Mouse (Mus musculus) monocyte, adult 5-6 weeks (primary cell): ENCODE measurements around the gene Ncdn. TPM values are rescaled to one million over a fixed set of nuclear protein-coding genes. Genes with fewer than 3 reads are reported as not detected.

Source experiments
- ATAC-seq: fragments of 153-309, 156-312 bp; replicated peaks from 2 replicates; pipeline ENCODE4 v1.8.0; 2017; ENCODE audit warnings: mild to moderate bottlenecking; ENCODE audit not compliant: low TSS enrichment, insufficient number of reproducible peaks, severe bottlenecking, poor library complexity, low FRiP score
- total RNA-seq: library from RNA; stranded (forward); fragments of 200-1000, 200-491, 200-594 nt; gene quantifications from 3 replicates; pipeline ENCODE4 v1.2.3, GENCODE M21; 2017

The Ncdn gene
- total RNA-seq, 1 experiment from 2014 or later = 6.5 TPM

DNA sequence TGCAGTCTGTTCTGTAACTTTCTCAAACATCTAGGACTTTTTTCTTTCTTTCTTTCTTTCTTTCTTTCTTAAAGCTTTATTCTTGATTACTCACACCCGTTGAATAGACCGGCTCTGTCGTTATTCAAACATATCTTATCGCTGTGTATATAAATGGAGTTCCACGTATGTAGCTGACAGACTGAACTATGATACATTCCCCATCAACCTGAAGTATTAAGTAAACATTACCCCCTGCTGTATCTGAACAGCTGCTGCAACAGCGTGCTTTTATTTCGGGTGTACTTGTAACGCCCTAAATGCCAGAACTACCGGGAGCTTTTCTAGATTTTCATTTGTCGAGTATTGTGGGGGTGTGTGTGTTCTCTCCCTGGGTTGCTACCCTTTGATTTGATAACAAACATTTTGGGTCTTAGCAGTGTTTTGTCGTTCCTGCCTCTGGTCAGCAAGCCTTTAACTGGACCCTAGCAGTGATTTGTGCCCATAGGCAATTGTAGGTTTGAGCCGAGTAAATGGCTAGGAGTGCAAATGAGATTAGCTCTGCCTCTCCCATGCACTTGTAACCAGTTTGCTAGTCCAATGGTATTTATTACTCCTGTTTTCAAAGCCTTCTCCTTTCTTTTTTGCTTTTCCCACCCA, 1.6 kb upstream of the Ncdn start:
- no peak for ATAC-seq

DNA sequence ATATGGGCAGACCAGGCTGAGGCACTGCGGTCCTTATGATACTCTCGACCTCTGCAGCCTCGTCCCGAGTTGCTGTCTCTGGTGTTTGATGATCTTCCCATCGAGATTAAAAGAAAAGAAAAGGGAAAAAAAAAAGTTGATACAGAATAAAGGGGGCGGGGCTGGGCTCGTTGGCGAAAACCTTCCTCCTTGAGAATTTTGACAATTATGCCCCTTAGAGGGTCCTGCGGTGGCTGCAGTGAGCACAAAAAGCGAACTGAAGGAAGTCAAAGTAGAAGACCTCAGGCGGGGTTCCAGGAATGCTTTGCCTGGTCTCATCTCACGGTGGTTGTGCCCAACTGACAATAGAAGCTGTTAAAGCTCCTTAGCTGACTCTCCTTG, 983 bp upstream of the Ncdn start:
- ATAC-seq = no peak

DNA sequence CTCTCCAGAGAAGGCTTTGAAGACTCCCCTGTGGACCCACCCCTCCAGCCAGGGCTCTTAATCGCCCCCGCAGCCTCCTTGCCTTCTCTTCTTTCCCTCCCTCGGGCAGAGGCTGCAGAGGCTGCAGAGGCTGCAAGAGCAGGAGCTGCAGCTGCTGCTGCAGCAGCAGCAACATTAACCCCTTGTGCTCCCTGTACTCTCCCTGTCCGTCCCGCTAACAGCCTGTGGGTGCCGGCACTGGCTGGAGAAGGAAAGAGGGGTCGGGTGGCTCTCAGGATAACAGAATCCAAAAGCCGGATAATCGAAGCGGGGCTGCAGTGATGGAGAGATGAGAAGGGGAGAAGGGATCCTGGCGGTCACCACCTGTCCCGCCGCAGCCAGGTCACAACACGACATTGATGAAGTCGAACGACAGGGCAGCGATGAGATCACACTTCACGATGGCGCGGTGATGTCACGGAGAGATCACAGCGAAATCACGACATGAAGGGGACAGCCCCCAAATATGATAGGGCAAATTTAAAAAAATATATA, 563 bp downstream of the Ncdn start:
- ATAC-seq = no peak

DNA sequence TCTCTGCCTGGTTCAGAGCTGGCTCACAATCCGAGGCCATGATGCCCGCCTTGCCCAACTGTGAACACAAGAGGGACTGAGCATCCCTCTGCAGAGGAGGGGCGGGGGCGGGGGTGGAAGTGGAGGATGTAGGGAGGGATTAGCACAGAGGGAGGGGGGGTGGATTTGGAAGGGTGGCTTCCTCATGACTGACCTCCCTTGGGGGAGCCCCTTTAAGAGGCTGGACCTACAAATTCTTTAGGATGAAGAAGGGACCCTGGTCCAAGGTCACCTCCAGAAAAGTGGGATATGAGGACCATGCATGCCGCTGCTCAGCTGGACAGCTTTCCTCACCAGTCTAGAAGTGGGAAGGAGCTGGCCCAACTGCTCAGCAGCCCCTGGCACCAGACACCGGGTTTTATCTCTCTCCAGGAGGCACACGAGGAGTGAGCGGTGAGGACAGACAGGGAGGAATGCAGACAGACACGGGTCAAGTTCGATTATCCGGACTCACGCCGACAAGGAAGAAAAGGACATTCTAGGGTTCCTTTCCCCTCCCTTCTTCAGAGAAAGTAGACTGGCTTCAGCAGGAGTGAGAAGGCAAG, 1.1 kb downstream of the Ncdn start:
- ATAC-seq = no peak

DNA sequence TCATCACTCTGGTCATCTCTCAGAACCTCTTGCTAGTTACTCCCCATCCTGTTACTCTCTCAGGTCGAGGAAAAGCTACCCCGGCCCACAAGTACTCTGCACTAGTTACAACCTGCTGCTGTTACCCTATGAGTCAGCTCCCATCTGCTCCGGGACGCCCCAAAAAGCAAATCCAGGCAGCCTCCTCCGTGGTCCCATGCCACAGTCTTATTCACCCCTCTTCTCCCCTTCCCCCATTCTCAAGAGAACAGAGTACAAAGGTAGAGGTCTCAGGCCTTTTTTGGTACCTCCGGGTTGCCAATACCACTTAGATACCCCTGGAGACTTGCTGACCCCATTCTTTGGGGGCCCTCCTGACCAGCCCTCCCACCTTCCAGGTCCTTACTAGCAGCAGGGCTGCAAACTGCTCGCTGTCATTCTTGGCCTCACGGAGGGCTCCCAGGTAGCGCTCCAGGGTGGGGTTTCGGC, 1.6 kb downstream of the Ncdn start:
- ATAC-seq = no peak

DNA sequence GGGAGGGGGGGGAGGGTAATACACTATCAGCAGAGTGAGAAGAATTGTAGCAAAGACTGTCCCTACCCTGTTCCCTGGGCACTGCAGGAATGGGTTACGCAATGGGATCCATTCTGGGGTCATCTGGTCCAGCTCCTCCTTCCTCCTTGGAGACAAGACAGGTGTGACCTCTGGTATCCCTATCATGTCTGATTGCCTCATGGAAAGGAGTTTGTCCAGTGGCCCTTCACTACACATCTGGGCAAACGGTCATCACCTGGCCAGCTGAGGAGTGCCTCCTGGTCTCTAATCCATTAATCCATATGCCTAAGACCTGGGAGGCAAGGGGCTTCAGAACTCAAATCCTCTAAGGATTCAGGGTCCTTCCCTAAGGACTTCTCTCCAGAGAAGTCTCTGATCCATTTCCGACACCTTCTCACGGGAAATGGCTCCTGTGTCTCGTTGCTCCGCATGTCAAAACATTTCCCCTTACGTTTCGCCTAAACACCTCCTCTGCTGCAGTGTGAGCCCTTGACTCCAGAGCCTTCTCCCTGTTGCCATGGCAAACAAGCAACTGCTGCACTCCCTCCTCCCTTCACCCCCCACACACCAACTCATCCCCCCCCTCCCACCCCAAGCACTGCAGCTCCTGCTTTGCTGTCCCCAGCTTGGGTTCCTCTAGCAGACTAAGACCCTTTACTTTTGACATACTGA, 2.2 kb downstream of the Ncdn start:
- no peak for ATAC-seq

DNA sequence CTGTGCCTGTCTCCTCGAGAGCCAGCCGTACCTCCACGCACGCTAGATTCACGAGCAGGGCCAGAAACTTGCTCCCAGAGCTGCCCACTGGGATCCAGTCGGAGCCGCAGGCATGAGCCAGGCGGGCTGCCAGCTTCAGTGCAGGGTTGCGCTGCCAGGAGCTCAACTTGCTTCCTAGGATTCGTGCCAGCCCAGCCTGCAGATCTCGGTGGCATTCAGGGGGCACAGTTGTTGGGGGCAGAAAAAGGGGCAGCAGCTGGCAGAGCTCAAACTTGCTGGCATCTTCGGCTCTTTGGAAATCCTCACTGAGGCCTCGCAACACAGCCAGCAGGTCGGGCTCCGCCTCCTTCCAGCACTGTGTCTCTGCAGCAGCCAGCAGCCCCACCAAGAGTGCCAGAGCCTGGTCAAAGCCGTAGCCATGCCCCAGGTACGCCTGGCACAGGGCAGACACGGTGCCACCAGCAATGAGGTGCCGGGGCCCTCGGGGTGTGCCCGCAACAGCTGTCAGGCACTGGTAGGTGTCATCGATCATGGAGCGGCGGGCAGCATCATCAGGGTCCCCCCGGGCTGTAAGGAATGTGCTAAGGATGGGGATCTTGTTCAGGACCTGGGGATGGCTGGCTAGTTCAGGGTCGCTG, 3.1 kb downstream of the Ncdn start:
- ATAC-seq = no peak

DNA sequence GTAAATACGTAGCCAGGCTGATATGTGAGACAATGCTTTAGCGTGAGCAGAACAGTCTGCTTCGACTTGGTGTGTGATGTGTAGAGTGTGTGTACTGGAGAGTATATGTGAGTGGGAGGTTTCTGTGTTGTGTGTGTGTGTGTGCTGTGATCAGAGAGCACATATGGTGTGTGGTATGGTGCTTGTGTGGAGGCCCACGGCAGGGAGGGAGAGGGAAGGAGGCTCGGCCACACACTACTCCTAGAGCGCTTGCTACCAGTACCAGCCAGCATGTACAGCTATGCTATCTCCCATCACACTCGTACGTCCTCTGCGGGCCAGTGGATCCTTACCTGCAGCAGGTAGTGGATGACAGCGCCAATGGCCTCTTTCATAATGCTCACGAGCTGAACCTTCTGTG, 3.7 kb downstream of the Ncdn start:
- no peak for ATAC-seq

DNA sequence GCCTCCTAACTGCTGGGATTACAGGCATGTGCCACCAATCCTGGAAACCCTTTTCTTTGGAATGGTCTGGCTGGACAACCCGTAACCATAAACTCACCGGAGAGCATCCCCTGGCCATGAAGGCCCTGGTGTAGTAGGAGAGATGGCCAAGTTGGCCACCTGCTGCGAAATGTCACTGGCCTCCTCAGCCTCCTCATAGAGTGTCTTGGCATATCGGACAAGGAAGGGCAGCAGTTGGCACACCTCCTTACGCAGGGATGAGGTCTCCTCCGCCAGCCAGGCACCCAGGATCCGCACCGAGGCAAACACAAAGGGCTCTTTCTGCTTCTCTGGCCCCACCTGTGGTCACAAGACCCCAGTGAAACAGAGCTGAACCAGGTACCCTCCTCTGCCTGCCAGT, 4.9 kb downstream of the Ncdn start:
- no peak for ATAC-seq

DNA sequence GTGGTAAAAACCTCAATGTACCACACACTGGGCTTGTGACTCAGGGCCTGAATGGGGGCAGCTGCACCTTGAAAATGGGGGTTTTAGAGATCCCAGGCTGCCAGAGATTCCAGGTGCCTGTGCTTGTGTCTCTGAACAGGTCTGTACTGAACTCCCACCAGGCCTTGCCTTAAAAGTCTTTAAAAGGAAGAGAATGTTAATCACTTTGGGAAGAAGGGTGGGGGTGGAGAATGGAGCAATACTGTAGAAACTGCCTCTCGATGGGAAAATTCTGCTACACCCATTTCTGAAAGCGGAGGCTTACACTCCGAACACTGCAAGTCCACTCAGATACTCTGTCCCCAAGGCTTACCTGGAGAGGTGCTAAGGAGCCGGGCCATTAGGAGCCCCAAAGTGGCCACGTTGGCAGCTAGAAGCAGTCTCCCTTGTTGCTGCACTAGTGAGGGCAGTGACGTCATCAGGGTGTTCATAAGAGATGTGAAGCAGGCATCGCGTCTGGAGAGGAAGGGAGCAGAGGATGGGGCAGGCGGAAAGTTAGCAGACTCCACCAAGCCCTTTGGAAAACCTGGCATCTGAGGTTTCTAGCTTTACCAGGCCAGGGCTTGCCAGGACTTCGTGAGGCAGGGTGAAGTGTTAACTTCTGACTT, 6.9 kb downstream of the Ncdn start:
- ATAC-seq = no peak

DNA sequence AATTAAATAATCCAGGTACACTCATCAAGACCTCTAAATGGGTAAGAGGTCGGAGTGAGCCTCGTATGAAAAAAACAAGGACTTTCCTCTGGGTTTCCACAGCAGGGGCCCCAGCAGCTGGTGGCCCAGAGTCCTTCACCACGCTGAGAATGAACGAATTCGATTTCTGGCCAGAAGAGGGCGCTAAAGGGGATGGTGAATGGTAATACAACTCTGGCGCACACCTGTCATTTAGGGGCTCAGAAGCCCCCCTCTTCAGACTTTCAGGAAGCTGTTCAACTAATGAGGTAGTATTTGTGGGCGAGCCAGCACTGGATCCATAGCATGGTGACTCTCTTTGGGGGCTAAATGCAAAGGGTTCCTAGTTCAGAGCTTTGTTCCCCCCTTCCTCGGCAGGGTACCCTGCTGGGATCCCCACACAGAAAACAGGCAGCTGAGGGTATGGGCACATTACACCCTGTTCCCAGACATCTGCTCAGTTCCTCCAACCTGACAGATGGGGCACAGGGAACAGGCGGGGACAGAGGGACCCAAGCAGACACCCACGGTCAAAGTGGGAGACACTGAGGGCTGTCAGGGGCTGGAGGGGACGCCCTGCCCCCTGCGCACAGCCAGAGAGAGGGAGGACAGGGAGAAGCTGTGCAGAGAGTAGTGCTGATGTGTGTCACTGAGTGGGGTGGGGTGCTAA, 7.6 kb downstream of the Ncdn start:
- no peak for ATAC-seq

DNA sequence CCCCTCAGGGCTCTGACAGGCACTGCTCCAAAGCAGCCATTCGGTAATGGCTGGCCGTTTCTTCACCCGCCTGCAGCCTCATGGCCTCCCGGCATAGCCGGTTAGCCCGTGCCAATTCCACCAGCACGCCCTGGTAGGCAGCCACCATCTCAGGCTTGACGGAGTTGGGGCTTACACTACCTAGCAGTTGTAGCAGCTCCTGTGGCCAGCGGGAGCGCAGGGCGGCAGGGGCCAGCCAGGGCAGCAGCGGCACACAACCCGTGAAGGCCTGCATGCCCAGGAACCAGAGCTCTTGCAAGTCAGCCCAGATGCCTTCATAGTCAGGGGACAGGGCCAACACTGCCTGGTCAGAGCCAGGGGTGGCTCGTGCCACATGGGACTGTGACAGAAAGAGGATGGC, 8.4 kb downstream of the Ncdn start:
- ATAC-seq = no peak

DNA sequence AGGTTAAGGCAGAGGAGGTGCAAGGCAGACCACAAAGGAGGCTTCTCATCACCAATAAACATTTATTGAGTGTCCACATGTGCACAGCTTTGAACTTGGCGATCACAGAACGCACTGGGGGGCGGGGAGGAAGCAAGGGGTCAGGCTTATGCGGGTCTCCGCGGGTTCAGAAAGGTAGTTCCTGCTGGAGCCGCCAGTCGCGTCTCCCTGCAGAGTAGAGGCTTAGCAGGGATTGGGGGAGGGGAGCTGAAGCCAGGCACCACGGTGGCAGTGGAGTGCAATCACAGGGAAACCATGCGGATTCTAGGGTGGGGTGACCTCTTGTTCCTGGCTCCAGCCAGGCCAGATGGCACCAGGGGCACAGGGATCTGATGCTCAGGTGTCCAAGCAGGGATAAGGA, 9.5 kb downstream of the Ncdn start:
- no peak for ATAC-seq

DNA sequence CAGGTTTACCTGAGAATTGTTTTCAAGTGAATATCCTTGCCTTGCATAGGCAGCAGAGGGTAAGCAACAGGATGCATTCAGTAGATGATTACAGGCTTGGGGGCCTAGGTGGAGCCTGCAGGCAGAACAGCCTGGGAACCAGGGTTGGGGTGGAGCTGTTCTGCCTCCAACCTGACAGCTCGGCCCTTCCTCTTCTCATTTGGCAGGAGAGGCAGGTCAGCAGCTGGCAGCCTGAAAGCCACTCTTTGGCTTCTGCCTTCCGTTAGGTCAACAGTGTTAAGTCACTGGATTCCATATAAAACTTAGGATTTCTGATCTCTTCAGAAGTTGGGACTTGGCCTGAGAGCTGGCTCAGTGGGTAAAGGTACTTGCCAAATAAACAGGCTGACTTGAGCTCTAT, 10.3 kb downstream of the Ncdn start:
- ATAC-seq = no peak

DNA sequence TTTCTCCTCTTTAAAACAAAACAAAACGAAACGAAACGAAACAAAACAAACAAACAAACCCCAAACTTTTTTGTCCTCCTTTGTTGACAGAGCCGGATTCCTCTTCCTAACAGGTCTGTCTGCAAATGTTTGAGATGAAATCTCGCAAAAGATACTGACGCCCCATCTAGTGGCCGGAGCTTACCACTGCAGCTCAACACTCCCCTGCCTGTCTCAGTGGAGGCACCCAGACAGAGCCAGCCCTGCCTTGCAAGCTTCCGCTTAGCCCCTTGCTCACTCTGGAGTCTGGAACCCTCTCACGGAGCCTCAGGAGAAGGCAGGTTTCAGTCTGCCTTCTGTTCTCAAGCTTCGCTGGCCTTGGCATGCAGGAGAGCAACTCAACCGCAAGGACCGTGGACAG, 11.8 kb downstream of the Ncdn start:
- peak; percentile 81 for ATAC-seq

DNA sequence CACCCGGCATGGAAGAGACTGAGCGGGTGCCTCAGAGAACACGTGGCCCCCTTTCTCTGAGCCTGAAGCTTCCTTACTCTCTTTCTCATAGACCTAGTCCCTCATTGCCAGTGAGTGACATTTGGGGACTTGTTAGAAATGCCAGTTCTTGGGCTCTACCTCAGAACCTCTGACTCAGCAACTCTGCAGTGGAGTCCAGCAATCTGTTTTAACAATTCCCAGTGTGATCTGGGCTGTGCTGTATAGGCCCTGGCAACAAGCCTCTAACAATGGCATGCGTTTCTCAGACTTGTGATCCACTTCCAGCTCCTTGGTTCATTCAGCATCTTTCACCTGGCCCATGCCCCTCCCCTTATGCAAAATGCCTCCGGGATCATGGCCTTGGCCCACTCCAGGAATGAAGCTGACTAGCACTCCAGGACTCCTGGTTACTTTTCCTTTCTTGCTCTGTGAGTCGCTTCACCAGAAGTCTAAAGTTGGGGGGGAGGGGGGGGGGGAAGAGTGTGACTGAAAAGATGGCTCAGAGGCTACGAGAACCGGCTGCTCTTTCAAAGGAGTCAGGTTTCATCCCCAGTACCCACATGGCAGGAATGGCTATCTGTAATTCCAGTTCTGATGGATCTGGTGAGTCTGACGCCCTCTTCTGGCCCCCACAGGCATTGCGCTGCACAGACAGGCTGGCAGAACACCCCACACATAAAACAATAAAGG, 13.1 kb downstream of the Ncdn start:
- ATAC-seq = no peak

DNA sequence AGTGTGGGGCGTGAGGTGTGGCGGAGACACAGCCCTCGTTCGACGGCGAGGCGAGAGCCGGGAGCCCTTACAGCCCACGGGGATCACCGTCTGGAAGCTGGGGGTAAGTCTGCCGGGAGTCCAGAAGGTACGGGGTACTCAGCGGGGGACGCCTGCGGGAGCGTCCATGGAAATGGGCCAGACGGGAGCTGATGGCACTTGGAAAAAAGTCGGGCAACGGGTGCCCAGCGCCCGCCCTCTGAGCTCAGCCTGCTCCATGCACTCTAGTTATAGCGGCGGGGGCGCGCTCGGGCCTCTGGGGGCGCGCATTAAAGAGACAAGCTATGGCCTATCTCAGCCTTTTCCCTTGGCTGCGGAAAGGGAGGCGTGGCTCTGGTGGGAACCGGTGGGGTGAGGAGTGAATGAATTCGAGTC, 17.2 kb downstream of the Ncdn start, which contains the start of gene Tfap2e:
Gene Tfap2e (minus strand): TSS at position 240 of the 414 bp plus-strand sequence.
- no peak for ATAC-seq
